Mouse (Mus musculus) urinary bladder, adult 18-20 months (tissue): Measurements from ENCODE around the gene Gtf2h3.
A peak's percentile ranks its signal among the peaks of the same experiment; 100 is the strongest.
"Not testable (repeated sequence)": the region's sequence is repeated elsewhere in the genome, so short reads cannot be mapped to it uniquely, and the experiment has no call there.

Experiments
- DNase-seq, 2 experiments: peaks; one replicate each; pipeline ENCODE4 v3.0.0; 2022; ENCODE audit warnings: low spot score in 2 of 2, mixed read lengths in 2 of 2

The Gtf2h3 gene

DNA sequence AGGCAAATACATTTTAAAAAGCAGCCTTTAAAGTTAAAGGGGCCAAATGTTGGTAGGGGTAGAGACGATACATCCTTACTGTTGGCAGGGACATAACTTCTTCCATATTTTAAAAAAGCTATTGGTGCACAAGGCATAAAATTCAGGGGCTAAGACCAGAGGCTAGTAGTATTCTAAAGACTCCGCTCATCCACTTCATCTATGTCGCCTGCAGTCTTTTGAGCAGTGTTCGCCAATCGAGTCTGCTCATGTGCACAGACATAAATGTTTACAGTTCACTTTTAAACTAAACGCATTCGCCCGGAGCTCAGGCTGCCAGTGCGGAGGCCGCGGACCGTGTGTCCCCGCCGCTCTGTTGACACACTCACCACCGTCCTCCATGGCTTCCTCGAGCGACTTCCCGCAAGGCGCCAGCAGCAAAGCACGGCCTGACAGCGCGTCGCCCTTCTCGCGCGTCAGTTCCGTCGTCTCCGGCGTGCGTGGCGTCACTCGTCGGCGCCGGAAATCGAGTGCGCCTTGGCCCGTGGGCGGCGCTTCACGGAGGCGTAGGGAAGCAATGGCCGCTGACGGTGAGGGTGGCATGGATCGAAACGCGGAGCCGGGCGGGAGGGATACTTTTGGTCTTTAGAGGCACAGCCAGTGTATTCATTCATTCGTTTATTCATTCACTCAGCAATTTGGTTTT lies at the start of gene Gtf2h3, which contains the start of gene Eif2b1:
Gtf2h3 (plus strand) TSS at position 508 of the 685 bp plus-strand sequence.
Eif2b1 (minus strand) TSS at position 499 of the 685 bp plus-strand sequence.
- DNase-seq = peak; percentile 88 to 92

DNA sequence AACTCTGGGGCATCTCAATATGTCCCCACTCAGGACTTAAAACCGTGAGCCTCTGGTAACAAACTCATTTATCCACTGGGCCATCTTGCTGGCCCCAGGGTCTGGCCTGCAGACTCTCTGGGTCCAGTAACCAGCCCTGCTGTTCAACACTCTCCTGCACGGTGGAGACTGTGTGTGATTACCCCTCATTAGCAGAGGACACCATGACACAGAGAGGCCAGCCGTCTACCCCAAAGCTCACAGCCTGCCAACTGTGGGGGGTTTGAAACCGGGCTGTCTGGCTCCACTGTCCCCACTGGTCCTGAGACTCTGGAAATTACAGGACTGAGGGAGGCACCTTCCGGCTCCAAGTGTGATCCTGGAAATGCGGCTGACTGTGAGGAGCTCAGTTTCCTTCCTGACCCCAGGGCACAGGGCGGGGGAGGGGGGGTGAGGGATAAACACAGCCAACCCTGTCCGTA lies 49.7 kb upstream of the Gtf2h3 start:
- no peak for DNase-seq

DNA sequence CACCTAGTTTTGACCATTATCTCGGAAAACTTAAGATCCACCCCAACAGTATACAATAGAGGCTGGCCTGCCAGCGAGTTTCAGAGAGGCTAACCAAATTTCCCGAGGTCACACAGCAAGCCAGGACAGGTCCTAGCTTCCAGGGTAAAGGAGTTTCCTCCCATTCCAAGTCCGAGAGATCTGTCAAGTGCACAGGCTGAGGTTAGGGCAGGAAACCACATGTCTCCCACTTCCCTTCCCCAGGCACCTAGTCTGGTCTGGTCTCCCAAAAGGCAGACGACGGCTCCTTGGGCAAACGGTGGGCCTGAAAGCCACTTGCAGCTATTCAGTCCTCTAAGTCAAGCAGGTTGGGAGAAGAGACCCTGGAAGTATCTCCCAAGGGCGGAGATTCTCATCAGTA lies 49.2 kb upstream of the Gtf2h3 start:
- DNase-seq = no peak

DNA sequence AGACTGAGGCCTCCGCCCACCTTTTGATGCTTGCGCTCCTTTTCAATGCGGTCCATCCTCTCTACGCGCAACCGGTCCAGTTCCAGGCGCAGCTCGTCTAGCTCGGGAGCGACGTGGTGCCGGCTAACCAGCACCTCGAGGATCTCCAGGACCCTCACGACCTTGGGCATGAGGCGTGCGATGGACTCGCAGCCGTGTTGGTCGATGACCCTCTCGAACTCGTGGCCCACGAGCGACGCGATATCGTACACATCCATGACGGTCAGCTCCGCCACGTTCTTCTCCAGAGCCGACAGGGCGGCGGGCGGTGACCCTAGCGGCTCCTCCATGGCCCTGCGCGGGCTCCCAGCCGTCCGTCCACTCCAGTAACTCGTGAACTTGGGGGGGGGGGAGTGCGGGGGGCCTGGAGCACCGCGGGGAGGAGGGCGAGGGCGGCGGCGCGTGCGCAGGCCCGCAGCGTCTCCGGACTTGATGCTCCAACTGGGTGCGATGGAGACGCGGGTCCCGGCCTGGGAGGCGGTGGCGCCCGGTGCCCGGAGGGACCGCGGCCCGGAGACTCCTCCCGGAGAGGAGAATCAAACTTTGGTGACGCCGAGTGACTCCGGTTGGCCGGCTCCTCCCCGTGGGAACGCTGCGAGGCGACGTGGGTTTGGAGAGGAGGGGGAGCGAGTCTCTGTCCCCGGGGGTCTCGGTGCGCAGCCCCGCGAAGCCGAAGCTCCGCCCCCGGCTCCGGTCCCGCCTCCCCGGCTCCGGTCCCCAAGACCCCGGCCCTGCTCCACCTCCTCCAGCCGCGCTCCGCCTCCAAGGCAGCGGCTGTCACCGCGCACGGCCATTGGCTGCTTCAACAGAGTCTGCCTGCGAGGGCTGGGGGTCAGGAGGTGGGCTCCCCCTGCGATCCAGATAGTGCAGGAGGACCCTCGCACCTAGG lies 48.0 kb upstream of the Gtf2h3 start, which contains the start of gene Rilpl1:
Rilpl1 (minus strand) TSS at position 737 of the 928 bp plus-strand sequence.
- DNase-seq = peak; percentile 64 to 73

DNA sequence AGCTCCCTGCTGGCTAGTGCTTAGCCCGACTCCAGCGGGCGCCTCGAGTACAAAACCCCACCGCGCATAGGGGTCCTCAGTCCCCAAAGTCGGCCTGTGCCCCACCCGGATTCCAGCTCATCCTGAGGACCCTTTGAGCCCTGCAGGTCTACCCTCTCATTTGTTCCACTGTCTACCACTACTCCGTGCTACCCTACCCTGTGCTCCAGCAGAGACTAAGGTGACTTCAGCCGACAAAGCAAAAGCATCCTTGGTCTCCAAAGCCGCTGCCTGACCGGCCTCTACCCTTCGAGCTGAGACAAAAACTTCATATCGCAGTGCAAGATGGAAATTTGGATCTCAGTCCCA lies 47.4 kb upstream of the Gtf2h3 start:
- DNase-seq = no peak

DNA sequence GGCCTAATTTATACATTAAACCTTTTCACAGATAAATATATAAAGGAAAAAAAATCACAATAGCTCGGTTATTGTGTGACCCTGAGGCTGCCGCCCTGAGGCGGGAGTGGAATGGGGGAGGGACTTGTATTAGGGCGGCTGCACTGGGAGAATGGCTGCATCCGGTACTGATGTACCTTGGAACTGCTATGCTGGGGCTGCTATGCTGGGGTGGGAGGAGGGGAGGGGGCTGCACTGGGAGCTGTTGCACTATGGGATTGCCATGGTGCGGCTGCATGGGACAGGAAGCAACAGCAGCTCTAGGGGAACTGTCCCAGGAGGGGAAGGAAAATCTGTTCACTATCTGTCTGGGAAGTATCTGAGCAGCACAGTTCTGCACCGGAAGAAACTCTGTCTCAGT lies 46.5 kb upstream of the Gtf2h3 start:
- DNase-seq = no peak

DNA sequence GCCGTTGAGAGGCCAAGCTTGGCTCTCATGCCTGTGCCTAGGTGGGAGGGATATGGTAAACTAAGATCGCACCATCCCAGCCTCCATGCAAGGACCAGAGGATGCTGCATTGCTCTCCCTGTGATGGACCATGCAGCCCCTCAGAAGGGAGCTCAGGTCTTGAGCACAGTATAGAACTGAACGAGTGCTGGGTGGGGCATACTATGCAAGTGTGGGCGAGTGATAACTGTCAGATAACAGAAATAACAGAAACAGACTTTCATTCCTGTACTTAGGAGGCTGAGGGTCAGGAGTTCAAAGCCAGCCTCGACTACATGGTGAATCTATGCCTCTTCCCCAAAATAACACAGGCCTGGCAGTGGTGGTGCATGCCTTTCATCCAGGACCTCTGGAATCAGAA lies 43.9 kb upstream of the Gtf2h3 start:
- no peak for DNase-seq

DNA sequence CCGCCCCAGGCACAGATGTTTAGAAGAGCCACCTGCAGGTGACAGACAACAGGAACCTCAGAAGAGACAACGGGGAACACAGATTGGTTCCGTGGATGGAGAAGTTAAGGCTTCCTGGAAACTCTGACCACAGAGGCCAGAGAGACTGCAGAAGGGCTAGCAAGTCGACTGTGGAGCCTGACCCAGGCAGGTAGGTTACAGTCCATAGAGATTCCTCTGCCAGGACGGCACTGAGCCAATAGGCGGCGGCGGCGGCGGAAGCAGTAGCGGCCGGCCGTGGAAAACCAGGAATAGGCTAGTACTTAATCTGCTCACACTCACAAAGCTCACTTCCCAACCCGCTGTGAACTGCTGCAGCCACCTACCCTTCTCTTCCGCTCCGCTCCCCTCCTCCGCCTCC lies 42.2 kb upstream of the Gtf2h3 start:
- DNase-seq = no peak

DNA sequence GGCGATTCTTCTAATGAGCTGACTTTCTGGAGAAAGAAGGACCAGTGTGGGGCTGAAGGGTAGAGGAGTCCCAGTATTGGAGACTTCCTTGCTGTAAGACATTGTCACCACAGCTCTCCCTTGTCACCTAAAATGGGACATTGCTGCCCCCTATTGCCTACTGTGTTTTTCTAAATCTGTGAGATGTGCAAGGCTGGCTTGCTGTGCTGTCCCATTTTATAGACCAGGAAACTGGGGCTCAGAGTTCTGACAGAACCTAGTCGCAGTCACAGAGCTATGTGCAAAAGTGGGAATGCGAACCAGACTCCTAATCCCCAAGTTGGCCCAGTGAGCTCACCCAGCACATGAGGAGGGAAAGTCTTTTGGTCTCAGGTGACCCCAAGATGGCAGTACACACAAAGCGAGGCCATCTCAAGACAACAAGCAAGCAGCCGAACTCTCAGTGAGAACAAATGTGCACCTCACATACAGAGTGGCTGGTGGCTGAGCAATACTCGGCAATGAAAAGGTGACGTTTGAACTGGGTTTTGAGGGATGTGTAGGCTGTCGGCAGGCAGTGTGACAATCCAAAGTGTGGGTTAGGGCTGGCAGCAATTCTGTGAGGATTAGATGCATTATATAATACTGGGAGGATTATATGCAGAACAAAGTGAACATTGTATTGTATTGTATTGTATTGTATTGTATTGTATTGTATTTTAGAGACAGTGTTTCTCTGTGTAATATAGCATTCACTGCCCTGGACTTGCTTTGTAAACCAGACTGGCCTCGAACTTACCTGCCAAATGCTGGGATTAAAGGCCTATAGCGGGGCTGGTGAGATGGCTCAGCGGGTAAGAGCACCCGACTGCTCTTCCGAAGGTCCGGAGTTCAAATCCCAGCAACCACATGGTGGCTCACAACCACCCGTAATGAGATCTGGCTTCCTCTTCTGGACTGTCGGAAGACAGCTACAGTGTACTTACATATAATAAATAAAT lies 39.8 kb upstream of the Gtf2h3 start:
- peak in 1 of 2 experiments; percentile 35 for DNase-seq

DNA sequence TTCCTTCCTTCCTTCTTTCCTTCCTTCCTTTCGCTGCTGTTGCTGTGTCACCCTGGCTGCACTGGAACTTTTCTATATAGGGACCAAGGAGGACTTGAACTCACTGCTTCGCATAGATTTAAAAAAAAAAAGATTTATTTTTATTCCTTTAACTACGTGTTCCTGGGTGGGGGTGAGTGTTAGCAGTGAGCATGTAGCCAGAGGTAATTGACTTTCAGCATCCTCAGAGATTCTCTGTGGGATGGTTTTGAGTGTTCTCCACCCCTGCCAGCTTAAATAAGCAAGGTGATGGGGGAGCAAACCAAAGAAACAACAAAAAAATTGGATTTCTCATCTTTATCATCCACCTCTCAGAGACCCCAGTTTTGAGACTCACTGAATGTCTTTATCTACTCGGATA lies 39.0 kb upstream of the Gtf2h3 start:
- DNase-seq = no peak

DNA sequence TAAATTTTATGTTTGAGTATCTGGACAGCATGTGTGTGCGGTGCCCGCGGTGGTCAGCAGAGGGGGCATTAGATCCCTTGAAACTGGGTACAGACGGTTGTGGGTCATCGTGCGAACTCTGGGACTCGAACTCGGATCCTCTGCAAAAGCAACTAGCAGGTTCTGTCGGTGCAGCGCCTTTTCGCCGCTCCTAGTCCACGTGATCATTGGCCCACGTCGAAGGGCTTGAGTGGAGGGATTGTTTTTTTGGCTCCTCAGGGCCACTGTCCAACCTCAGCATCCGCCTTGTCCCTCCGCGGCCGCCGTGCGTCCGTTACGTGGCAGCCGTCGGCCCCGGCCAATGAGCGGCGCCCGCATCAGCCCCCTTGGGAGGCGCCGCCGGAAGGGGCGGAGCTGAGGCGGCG lies 38.6 kb upstream of the Gtf2h3 start, which contains the start of gene Tmed2:
Tmed2 (plus strand) TSS at position 313 of the 404 bp plus-strand sequence.
- peak; percentile 85 to 93 for DNase-seq

DNA sequence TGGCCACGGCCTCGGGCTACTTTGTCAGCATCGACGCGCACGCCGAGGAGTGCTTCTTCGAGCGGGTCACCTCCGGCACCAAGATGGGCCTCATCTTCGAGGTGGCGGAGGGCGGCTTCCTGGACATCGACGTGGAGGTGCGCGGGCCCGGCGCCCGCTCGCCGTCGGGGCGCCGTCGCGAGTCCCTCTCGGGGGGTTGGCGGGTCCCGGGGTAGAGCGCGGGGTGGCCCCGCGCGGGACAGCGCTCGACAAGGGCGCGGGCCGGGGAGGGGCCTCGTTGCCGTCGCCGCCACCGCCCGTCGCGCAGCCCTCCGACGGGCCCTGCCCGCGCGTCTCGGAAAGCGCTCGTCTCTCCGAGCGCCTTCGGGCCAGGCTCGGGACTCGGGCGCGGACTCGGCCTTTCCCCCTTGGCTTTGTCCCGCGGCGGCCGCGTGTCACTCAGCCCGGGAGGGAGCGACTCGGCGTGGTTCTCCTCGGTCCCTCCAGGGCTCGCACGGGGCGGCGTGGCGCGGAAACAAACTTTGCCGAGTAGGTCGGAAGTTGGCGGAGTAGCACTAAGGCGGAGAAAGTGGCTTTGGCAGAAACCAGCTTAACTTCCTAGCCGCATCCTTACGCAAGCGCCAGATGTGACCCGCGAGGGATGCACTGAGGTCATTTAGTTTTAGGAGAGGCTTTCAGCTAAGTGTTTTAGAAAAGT lies 37.9 kb upstream of the Gtf2h3 start:
- DNase-seq = peak; percentile 62 to 76

DNA sequence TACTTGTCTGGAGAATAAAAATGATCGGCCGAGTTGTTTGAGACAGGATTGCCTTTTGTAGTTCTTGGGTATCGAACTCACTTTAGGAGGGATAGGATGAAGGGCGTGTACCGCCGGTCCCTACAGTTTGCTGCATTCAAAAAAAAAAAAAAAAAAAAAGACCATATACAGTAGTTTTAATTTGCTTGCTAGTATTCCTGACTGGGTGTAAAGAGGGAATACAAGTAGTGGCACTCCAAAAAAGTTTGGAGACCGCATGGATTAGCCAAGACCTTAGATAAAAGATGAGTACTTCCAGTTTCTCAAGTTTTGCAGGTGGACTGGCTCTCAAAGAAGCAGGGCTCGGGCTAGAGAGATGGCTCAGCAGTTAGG lies 37.4 kb upstream of the Gtf2h3 start:
- no peak for DNase-seq

DNA sequence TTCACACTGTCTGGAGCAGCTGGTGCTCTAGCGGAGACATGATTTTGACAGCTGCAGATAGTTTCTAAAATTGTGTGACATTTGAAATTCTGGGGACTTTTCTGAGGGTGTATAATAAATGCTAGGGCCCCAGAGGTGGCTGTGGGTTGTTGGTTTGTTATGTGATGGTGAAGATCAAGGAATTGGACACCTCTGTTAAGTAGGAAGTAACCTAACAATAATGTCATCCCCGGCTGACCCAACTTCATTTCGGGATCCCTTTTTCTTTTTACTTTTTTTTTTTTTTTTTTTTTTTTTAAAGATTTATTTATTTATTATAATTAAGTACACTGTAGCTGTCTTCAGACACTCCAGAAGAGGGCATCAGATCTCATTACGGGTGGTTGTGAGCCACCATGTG lies 28.2 kb upstream of the Gtf2h3 start:
- not testable (repeated sequence) for DNase-seq

DNA sequence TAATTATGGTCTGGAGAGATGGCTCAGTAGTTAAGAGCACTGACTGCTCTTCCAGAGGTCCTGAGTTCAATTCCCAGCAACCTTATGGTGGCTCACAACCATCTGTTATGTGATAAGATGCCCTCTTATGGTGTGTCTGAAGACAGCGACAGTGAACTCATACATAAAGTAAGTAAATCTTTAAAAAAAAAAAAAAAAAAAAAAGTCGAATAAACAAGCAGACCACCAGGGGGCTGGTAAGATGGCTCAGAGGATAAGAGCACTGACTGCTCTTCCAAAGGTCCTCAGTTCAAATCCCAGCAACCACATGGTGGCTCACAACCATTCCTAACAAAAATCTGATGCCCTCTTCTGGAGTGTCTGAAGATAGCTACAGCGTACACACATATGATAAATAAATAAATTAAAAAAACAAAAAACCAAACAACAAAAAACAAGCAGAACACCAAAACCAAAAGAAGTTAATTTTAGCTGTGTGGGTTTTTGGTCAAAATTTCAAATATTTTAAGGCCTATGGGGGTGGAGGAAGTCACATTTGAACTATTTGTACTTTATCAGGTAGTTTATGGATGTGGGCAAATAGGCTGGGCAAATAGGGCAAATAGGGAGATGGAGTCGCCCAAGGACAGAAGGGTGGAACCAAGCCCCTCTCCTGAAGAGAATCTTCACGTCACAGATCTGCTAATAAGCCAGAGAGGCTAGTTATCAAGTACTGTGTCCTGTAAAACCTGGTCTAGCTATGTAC lies 27.4 kb upstream of the Gtf2h3 start:
- not testable (repeated sequence) for DNase-seq

DNA sequence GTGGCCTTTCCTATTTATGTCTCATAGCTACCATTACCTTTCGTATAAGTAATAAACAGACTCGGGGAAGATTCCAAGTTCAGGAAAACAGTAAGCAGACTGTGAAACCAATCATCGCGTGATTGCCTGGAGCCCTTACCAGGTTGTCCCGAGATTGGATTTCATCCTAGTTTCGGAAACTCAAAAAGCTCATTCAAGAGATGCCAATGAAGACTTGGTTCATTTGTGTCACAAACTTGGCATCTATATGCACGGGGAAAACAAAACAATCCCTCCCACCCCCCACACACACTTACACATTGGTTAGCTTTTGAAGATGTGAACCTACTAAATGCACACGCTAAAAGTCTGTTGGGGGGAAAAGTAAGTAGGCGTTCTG lies 26.9 kb upstream of the Gtf2h3 start:
- no peak for DNase-seq

DNA sequence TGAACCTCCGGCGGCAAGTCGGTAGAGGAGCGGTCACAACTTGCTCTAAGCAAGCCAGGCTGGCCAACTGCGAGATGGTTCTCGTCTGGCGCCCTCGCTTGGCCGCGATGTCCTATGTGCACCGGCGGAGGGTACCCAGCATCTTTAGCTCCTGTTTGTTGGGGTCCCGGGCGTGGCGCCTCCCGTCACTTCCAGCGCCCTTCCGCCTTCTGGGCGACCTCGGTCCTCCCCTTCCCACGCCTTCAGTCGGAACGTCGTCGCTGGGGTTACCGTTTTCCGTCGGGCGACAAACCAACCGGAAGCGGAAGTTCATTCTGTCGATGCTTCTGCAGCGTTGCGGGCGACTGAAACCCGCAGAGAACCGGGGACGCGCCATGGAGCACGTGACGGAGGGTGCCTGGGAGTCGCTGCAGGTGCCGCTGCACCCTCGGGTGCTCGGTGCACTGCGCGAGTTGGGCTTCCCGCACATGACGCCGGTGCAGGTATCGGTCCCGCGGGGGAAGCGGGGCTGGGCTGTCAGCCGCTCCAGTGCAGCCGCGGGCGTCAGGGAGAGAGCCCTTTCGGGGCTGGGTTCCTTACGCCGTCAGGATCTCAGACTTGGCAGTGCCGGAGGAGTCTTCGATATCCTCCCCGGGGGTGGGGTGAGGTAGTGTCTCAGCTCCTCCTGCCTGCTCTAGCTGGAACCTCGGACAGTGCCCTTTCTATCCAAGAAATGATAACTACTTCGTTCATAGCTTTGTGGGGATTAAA lies 26.2 kb upstream of the Gtf2h3 start, which contains the start of gene Ddx55:
Ddx55 (plus strand) TSS at position 307 of the 750 bp plus-strand sequence.
- peak; percentile 86 to 87 for DNase-seq

DNA sequence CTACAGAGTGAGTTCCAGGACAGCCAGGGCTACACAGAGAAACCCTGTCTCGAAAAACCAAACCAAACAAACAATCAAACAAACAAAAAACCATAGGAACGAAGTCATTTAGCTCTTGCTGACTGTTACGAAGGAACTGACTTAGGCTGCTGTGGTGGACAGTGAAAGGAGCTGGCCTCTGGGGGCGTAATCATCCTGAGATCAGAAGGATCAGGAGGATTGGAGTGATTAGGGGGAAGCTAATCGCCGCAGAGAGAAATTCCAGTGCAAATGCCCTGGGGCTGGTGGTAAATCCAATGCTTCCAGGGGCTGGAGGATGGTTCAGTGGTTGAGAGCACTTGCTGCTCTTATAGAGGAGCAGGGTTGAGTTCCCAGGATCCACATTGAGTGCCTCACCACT lies 25.3 kb upstream of the Gtf2h3 start:
- DNase-seq = no peak

DNA sequence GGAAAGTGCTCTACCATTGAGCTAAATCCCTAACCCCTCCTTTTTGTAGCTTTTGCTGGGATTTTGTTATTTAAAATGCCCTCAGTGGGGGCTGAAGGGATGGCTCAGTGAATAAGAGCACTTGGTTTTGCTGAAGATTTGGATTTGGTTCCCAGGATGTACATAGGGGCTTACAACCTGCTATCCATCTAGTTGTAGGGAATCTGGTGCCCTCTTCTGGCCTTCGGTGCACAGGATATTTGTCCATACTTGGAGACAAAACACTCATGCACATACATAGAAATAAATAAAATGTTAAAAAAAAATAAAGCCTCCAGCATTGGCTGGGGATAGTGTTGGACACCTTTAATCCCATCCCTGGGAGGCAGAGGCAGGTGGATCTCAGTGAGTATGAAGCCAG lies 23.8 kb upstream of the Gtf2h3 start:
- DNase-seq = no peak
